Mouse (Mus musculus) neural tube, embryonic 11.5 days (tissue): ENCODE measurements around the gene Jam3. TPM values are rescaled to one million over a fixed set of nuclear protein-coding genes. Genes with fewer than 3 reads are reported as not detected.
A peak's percentile ranks its signal among the peaks of the same experiment; 100 is the strongest.
"Not testable (repeated sequence)": the region's sequence is repeated elsewhere in the genome, so short reads cannot be mapped to it uniquely, and the experiment has no call there.

Experiments used
- ATAC-seq: fragments of 200-750 bp; cut with Nextera tagmentation; 2 replicates; pipeline ENCODE4 v1.8.0; 2017; ENCODE audit warnings: moderate number of reproducible peaks, mild to moderate bottlenecking, moderate TSS enrichment, moderate library complexity; ENCODE audit not compliant: insufficient read depth, low FRiP score, low TSS enrichment
- DNase-seq: peaks from one replicate; pipeline ENCODE4 v3.0.0-alpha.2; 2015; ENCODE audit warnings: low spot score
- H3K27ac ChIP-seq: fragments of 300-500 bp; sonication (generic); 2 replicates; pipeline ENCODE4 v1.5.1; 2014; ENCODE audit warnings: low read depth, mild to moderate bottlenecking, low read length
- H3K27me3 ChIP-seq: fragments of 300-500 bp; sonication (generic); 2 replicates; pipeline ENCODE4 v1.6.1; 2014; ENCODE audit warnings: mild to moderate bottlenecking, low read length, mixed read lengths; ENCODE audit not compliant: control insufficient read depth, insufficient read depth
- H3K36me3 ChIP-seq: fragments of 300-500 bp; sonication (generic); 2 replicates; pipeline ENCODE4 v1.6.1; 2014; ENCODE audit warnings: mild to moderate bottlenecking, low read length, moderate library complexity, mixed read lengths; ENCODE audit not compliant: control insufficient read depth, insufficient read depth
- H3K4me1 ChIP-seq: fragments of 300-500 bp; sonication (generic); 2 replicates; pipeline ENCODE4 v1.6.1; 2014; ENCODE audit warnings: low read length, mixed read lengths; ENCODE audit not compliant: control insufficient read depth, insufficient read depth
- H3K4me2 ChIP-seq: fragments of 300-500 bp; sonication (generic); 2 replicates; pipeline ENCODE4 v1.6.1; 2014; ENCODE audit warnings: low read depth, mild to moderate bottlenecking, moderate library complexity
- H3K4me3 ChIP-seq: fragments of 300-500 bp; sonication (generic); 2 replicates; pipeline ENCODE4 v1.5.1; 2014; ENCODE audit warnings: low read depth, low read length
- H3K9ac ChIP-seq: fragments of 300-500 bp; sonication (generic); 2 replicates; pipeline ENCODE4 v1.6.1; 2014; ENCODE audit warnings: mild to moderate bottlenecking, low read length
- H3K9me3 ChIP-seq: fragments of 300-500 bp; sonication (generic); 2 replicates; pipeline ENCODE4 v1.6.1; 2016; ENCODE audit warnings: low read length; ENCODE audit not compliant: control insufficient read depth
- WGBS: fragments of 180-500 bp; shearing (Covaris S2); extraction: QIAGEN DNeasy Blood & Tissue Kit; methylation state at CpG from one replicate; pipeline ENCODE4 v1.1.7; 2014; 5-methylcytosine and 5-hydroxymethylcytosine counted together
- polyA plus RNA-seq: library from polyadenylated mRNA; unstranded; fragments of >200 nt; fragmentation: Nextera tagmentation; extraction: Ambion mirVana; gene quantifications from 2 replicates; pipeline ENCODE4 v1.2.1, GENCODE M21; 2014

Gene Jam3
- polyA plus RNA-seq, 1 experiment from 2014 or later: 137 TPM

GRCm38 (mm10) chr9:27163661-27164060 lies 8.4 kb upstream of the Jam3 start:
- not testable (repeated sequence) for H3K27ac ChIP-seq, H3K9ac ChIP-seq, H3K36me3 ChIP-seq, H3K27me3 ChIP-seq, ATAC-seq, H3K4me2 ChIP-seq, H3K9me3 ChIP-seq, DNase-seq, H3K4me3 ChIP-seq, H3K4me1 ChIP-seq
- 78% methylated on average over 5 of the region's 5 CpGs for whole genome bisulfite sequencing

- peaks cover 13% of the 10 kb centered on the region for H3K4me1 ChIP-seq
- peak overlapping the region; percentile 90 for H3K4me3 ChIP-seq
- 55% methylated on average over 4 of the region's 4 CpGs for WGBS
- H3K9ac ChIP-seq: no peak overlapping the region
- no peaks in the 10 kb centered on the region for H3K27me3 ChIP-seq
- peak overlapping the region; percentile 47 for H3K4me2 ChIP-seq
- DNase-seq (no peak), ATAC-seq (no peak)
- no peaks in the 10 kb centered on the region for H3K9me3 ChIP-seq
- no peak overlapping the region for H3K27ac ChIP-seq
- H3K36me3 ChIP-seq: no peaks in the 10 kb centered on the region
Measured at GRCm38 (mm10) chr9:27153861-27154260, 1.4 kb downstream of the Jam3 start.

- Histone ChIP-seq H3K36me3 (no peaks in the 10 kb centered on the region), H3K27ac (peak overlapping the region; percentile 42; the same call in 1 of the 2 replicates), H3K4me1 (peaks cover 20% of the 10 kb centered on the region), H3K9me3 (no peaks in the 10 kb centered on the region), H3K9ac (no peak overlapping the region), H3K4me2 (no peak overlapping the region), H3K4me3 (no peak overlapping the region), H3K27me3 (no peaks in the 10 kb centered on the region)
- WGBS: 50% methylated on average over 9 of the region's 9 CpGs
- no peak for DNase-seq
- no peak for ATAC-seq
Measured at GRCm38 (mm10) chr9:27149836-27150235, 5.4 kb downstream of the Jam3 start.

- H3K4me3 ChIP-seq: no peak overlapping the region
- H3K27ac ChIP-seq: peak overlapping the region; percentile 71
- no peaks in the 10 kb centered on the region for H3K36me3 ChIP-seq
- H3K9ac ChIP-seq: peak overlapping the region; percentile 42
- WGBS: 18% methylated on average over 18 of the region's 18 CpGs
- no peaks in the 10 kb centered on the region for H3K9me3 ChIP-seq
- peak; percentile 84 for ATAC-seq
- peak; percentile 57 for DNase-seq
- no peaks in the 10 kb centered on the region for H3K27me3 ChIP-seq
- H3K4me1 ChIP-seq: peaks cover 20% of the 10 kb centered on the region
- H3K4me2 ChIP-seq: peak overlapping the region; percentile 30
Measured at GRCm38 (mm10) chr9:27148631-27149471, 6.4 kb downstream of the Jam3 start.

GRCm38 (mm10) chr9:27147946-27148345 lies 7.3 kb downstream of the Jam3 start:
- Histone ChIP-seq H3K4me2 (no peak overlapping the region), H3K27ac (no peak overlapping the region), H3K36me3 (no peaks in the 10 kb centered on the region), H3K27me3 (no peaks in the 10 kb centered on the region), H3K9me3 (no peaks in the 10 kb centered on the region), H3K4me3 (no peak overlapping the region), H3K9ac (no peak overlapping the region), H3K4me1 (peaks cover 20% of the 10 kb centered on the region)
- no peak for ATAC-seq
- no peak for DNase-seq
- 87% methylated on average over 8 of the region's 8 CpGs for WGBS

- Histone ChIP-seq H3K4me3 (no peak overlapping the region), H3K9me3 (no peaks in the 10 kb centered on the region), H3K4me2 (no peak overlapping the region), H3K27me3 (no peaks in the 10 kb centered on the region), H3K9ac (no peak overlapping the region), H3K36me3 (no peaks in the 10 kb centered on the region), H3K4me1 (peaks cover 20% of the 10 kb centered on the region), H3K27ac (no peak overlapping the region)
- WGBS: 95% methylated on average over 2 of the region's 2 CpGs
- ATAC-seq (no peak), DNase-seq (no peak)
Measured at GRCm38 (mm10) chr9:27146826-27147225, 8.4 kb downstream of the Jam3 start.

- Histone ChIP-seq H3K9me3 (no peaks in the 10 kb centered on the region), H3K4me2 (no peak overlapping the region), H3K36me3 (peaks cover 4% of the 10 kb centered on the region; the same call in 1 of the 2 replicates), H3K27ac (no peak overlapping the region), H3K4me1 (peaks cover 14% of the 10 kb centered on the region), H3K9ac (no peak overlapping the region), H3K27me3 (no peaks in the 10 kb centered on the region), H3K4me3 (no peak overlapping the region)
- 86% methylated on average over 5 of the region's 5 CpGs for WGBS
- ATAC-seq: no peak
- no peak for DNase-seq
Measured at GRCm38 (mm10) chr9:27144996-27145395, 10.2 kb downstream of the Jam3 start.

- no peak overlapping the region for H3K9ac ChIP-seq
- no peak overlapping the region for H3K4me2 ChIP-seq
- no peak overlapping the region for H3K27ac ChIP-seq
- peaks cover 12% of the 10 kb centered on the region; the same call in 1 of the 2 replicates for H3K4me1 ChIP-seq
- peaks cover 4% of the 10 kb centered on the region; the same call in 1 of the 2 replicates for H3K36me3 ChIP-seq
- WGBS: 83% methylated on average over 4 of the region's 4 CpGs
- no peaks in the 10 kb centered on the region for H3K27me3 ChIP-seq
- H3K9me3 ChIP-seq: no peaks in the 10 kb centered on the region
- no peak overlapping the region for H3K4me3 ChIP-seq
- ATAC-seq (no peak), DNase-seq (no peak)
Measured at GRCm38 (mm10) chr9:27144271-27144840, 10.9 kb downstream of the Jam3 start.
